In the genomic region with DNA sequence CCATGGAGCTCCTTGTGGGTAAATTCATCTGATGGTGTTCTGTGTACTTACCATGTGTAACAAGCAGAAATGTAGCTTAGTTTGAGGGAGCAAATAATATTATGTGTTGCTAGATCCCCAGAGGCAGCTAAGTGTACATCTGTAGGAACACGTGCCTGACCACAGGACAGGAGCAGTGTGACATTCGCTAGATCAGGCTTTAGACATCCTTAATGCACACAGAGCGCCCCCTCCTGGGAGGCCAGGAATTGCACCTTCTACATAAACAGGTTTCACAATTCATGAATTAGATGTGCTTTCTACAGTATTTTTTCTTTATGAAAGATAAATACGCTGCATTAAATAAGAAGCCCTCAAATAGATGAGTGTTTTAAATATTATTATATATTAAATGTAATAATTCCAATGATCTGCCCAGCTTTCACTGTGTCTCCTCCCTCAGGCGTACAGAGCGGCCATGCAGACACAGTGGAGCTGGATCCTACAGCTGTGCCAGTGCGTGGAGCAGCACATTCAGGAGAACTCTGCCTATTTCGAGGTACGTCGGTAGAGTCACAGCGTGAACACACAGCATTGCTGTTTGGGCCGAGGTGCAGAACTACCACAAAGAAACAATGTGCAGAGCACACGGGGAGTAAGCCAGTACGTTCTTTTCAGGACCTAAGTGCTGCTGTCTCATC, we compare ENCODE assay signal across 8 mouse cellular contexts.
A peak's percentile ranks its signal among the peaks of the same experiment; 100 is the strongest.
DNase-seq lines count a peak whose midpoint lies in the region; ATAC-seq lines count a peak whose summit lies in the region.

No protein-coding gene starts in this region.

- H3K27ac ChIP-seq in intestine, embryonic 15.5 days, result no peak overlapping the region
- no peak overlapping the region for H3K27ac ChIP-seq in midbrain, embryonic 15.5 days

- H3K4me1 ChIP-seq in intestine, embryonic 15.5 days (replicated peaks), result no peaks in the 10 kb centered on the region
- no peaks in the 10 kb centered on the region for H3K4me1 ChIP-seq in midbrain, embryonic 15.5 days

- WGBS in intestine, embryonic 15.5 days, result 72% methylated on average over 14 of the region's 14 CpGs
- WGBS in midbrain, embryonic 15.5 days, result 65% methylated on average over 14 of the region's 14 CpGs

- no peak overlapping the region for H3K4me3 ChIP-seq in intestine, embryonic 15.5 days (replicated peaks)
- H3K4me3 ChIP-seq in midbrain, embryonic 15.5 days, result no peak overlapping the region

- no peak overlapping the region for H3K4me2 ChIP-seq in intestine, embryonic 15.5 days (replicated peaks)
- H3K4me2 ChIP-seq in midbrain, embryonic 15.5 days, result no peak overlapping the region

- DNase-seq in cerebellum, adult 11 months, result peak; percentile 80
- DNase-seq in cerebellum, postnatal 14 days, result peak; percentile 90 to 95
- DNase-seq in gastrocnemius, adult 18-20 months (ENCODE audit: low spot score), result peak; percentile 88
- peak; percentile 77 to 94 for DNase-seq in left cerebral cortex, adult 8-10 months (ENCODE audit: low spot score in 2 of 2)
- peak; percentile 39 to 57 for DNase-seq in spleen, postnatal 36 days (ENCODE audit: low spot score in 2 of 2)

- H3K9me3 ChIP-seq in intestine, embryonic 15.5 days, result no peaks in the 10 kb centered on the region
- H3K9me3 ChIP-seq in midbrain, embryonic 15.5 days, result no peaks in the 10 kb centered on the region

- H3K27me3 ChIP-seq in intestine, embryonic 15.5 days (replicated peaks), result no peaks in the 10 kb centered on the region
- H3K27me3 ChIP-seq in midbrain, embryonic 15.5 days (replicated peaks), result no peaks in the 10 kb centered on the region

- 0 out of 2 replicates have a peak, but pooled peaks cover under 1% of the 10 kb centered on the region for H3K36me3 ChIP-seq in intestine, embryonic 15.5 days
- H3K36me3 ChIP-seq in midbrain, embryonic 15.5 days (replicated peaks), result peaks cover 19% of the 10 kb centered on the region; the same call in 1 of the 2 replicates

- no peak for ATAC-seq in cerebellum, adult (ENCODE audit: insufficient number of reproducible peaks, low FRiP score, low TSS enrichment)
- peak; percentile 67; the same call in 1 of the 2 replicates for ATAC-seq in intestine, embryonic 15.5 days
- ATAC-seq in midbrain, embryonic 15.5 days (replicated peaks), result 0 out of 2 replicates have a peak, but pooled peaks have one; percentile 63

- no peak overlapping the region for H3K9ac ChIP-seq in intestine, embryonic 15.5 days
- H3K9ac ChIP-seq in midbrain, embryonic 15.5 days, result no peak overlapping the region
